Mouse (Mus musculus): ENCODE results near the gene Gm11096.

DNA sequence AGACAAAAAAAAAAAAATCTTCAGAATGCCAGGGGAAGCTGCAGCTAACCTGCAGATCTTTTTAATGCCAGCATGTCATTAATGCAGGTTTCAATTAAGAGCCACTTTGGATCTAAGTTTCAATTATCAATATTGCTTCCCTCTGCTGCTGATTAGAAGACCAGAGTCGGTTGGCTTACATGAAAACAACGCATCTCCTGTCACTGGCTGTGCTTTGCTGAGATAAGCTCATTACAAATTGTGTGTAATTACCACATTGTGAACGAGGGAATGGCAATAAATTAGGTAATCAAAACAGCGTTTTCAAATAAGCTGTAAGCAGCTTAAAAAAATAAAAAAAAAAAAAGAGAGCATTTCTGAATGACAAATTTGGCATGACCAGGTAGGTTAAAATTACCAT lies 38.2 kb downstream of the Gm11096 start:
- TF ChIP-seq MYOG (IDR thresholded peaks at IDR 0.05; ENCODE audit: control insufficient read depth in 1 of 3, insufficient read depth in 1 of 3, insufficient read length in 2 of 3, low read depth in 2 of 3) = no peak
- TF ChIP-seq USF1 (IDR thresholded peaks at IDR 0.05; ENCODE audit: low read depth) = no peak
- no peak for TF ChIP-seq POLR2A (IDR thresholded peaks at IDR 0.05; ENCODE audit: insufficient read length, low read depth)
- no peak for TF ChIP-seq TCF3 (IDR thresholded peaks at IDR 0.05; ENCODE audit: insufficient read length, low read depth)

Measured in myocyte (in vitro differentiated cells).